In genomic region chr13:8913890-8914289, GRCm38 (mm10) we compare ENCODE assay signal across 30 mouse cellular contexts. TPM values are rescaled to one million over a fixed set of nuclear protein-coding genes. Genes with fewer than 3 reads are reported as not detected.
"Had no signal": no experiment of that assay in that cellular context is flagged by ENCODE, and none has a peak within 500 bp of the region (broad histone marks: within the 10 kb centered on the region; RNA-seq: fewer than 3 reads in every experiment).

No protein-coding gene starts in this region.

RNA-seq across cellular contexts. Expression of gene Gm9745, which starts 34.1 kb away (rescaled TPM):
- polyA plus RNA-seq: limb, embryonic 10.5 days; limb, embryonic 11.5 days; limb, embryonic 12.5 days; limb, embryonic 13.5 days; limb, embryonic 14.5 days; limb, embryonic 15.5 days; liver, adult 2 months; liver, embryonic 11.5 days; liver, embryonic 12.5 days; liver, embryonic 13.5 days; liver, embryonic 14.5 days; liver, embryonic 15.5 days; liver, embryonic 16.5 days; liver, postnatal 0 days; lung, adult 2 months; lung, embryonic 14.5 days; lung, embryonic 15.5 days; lung, embryonic 16.5 days; lung, postnatal 0 days; macrophage; midbrain, embryonic 10.5 days; midbrain, embryonic 11.5 days; midbrain, embryonic 12.5 days; midbrain, embryonic 13.5 days; midbrain, embryonic 14.5 days; midbrain, embryonic 15.5 days; midbrain, embryonic 16.5 days; midbrain, postnatal 0 days; neural tube, embryonic 11.5 days; neural tube, embryonic 12.5 days had no signal

RNA-seq across cellular contexts. Expression of gene Idi2, which starts 38.8 kb away (rescaled TPM):
- polyA plus RNA-seq: limb, embryonic 10.5 days; limb, embryonic 12.5 days; limb, embryonic 13.5 days; liver, adult 2 months; liver, embryonic 12.5 days; liver, embryonic 13.5 days; liver, embryonic 14.5 days; liver, embryonic 15.5 days; liver, embryonic 16.5 days; liver, postnatal 0 days; lung, adult 2 months; lung, embryonic 14.5 days; lung, postnatal 0 days; macrophage; midbrain, embryonic 11.5 days; midbrain, embryonic 12.5 days; midbrain, embryonic 13.5 days; midbrain, embryonic 15.5 days; midbrain, embryonic 16.5 days; midbrain, postnatal 0 days; neural tube, embryonic 11.5 days had no signal
